Mouse (Mus musculus): ENCODE results near the gene Kif14. TPM values are rescaled to one million over a fixed set of nuclear protein-coding genes. Genes with fewer than 3 reads are reported as not detected.

Gene Kif14
- polyA plus RNA-seq, 1 experiment = 3.7 TPM

- no peak for TF ChIP-seq CTCF (IDR thresholded peaks at IDR 0.05; ENCODE audit: borderline replicate concordance, control insufficient read depth, extremely low read depth, insufficient read depth, low read length, poor library complexity)
- TF ChIP-seq POLR2A (IDR thresholded peaks at IDR 0.05; ENCODE audit: control insufficient read depth, extremely low read depth, insufficient read depth, low read length, poor library complexity) = no peak
- Histone ChIP-seq H3K27me3 (ENCODE audit: control insufficient read depth, insufficient read depth, low read length) (no peaks in the 10 kb centered on the region), H3K36me3 (ENCODE audit: control insufficient read depth, insufficient read depth, low read length) (no peaks in the 10 kb centered on the region), H3K4me1 (replicated peaks; ENCODE audit: control insufficient read depth, insufficient read depth, low read length) (no peaks in the 10 kb centered on the region), H3K27ac (ENCODE audit: control insufficient read depth, insufficient read depth, low read length) (no peak overlapping the region), H3K4me3 (ENCODE audit: control insufficient read depth, insufficient read depth, low read length) (no peak overlapping the region)
- WGBS = 93% methylated on average over 9 of the region's 9 CpGs
- DNase-seq = no peak
Measured at GRCm38 (mm10) chr1:136442809-136443208, 23.3 kb upstream of the Kif14 start.

- Histone ChIP-seq H3K4me1 (replicated peaks; ENCODE audit: control insufficient read depth, insufficient read depth, low read length) (no peaks in the 10 kb centered on the region), H3K27me3 (ENCODE audit: control insufficient read depth, insufficient read depth, low read length) (no peaks in the 10 kb centered on the region), H3K36me3 (ENCODE audit: control insufficient read depth, insufficient read depth, low read length) (no peaks in the 10 kb centered on the region), H3K27ac (ENCODE audit: control insufficient read depth, insufficient read depth, low read length) (no peak overlapping the region), H3K4me3 (ENCODE audit: control insufficient read depth, insufficient read depth, low read length) (no peak overlapping the region)
- TF ChIP-seq POLR2A (IDR thresholded peaks at IDR 0.05; ENCODE audit: control insufficient read depth, extremely low read depth, insufficient read depth, low read length, poor library complexity) (no peak), CTCF (IDR thresholded peaks at IDR 0.05; ENCODE audit: borderline replicate concordance, control insufficient read depth, extremely low read depth, insufficient read depth, low read length, poor library complexity) (no peak)
- 96% methylated on average over 12 of the region's 12 CpGs for WGBS
- no peak for DNase-seq
Measured at GRCm38 (mm10) chr1:136444555-136445255, 21.4 kb upstream of the Kif14 start.

GRCm38 (mm10) chr1:136446933-136447332, 19.2 kb upstream of the Kif14 start:
- Histone ChIP-seq H3K27ac (ENCODE audit: control insufficient read depth, insufficient read depth, low read length) (no peak overlapping the region), H3K4me3 (ENCODE audit: control insufficient read depth, insufficient read depth, low read length) (no peak overlapping the region), H3K36me3 (ENCODE audit: control insufficient read depth, insufficient read depth, low read length) (no peaks in the 10 kb centered on the region), H3K4me1 (replicated peaks; ENCODE audit: control insufficient read depth, insufficient read depth, low read length) (no peaks in the 10 kb centered on the region), H3K27me3 (ENCODE audit: control insufficient read depth, insufficient read depth, low read length) (no peaks in the 10 kb centered on the region)
- no peak for DNase-seq
- 91% methylated on average over 10 of the region's 10 CpGs for WGBS
- no peak for TF ChIP-seq CTCF (IDR thresholded peaks at IDR 0.05; ENCODE audit: borderline replicate concordance, control insufficient read depth, extremely low read depth, insufficient read depth, low read length, poor library complexity)
- no peak for TF ChIP-seq POLR2A (IDR thresholded peaks at IDR 0.05; ENCODE audit: control insufficient read depth, extremely low read depth, insufficient read depth, low read length, poor library complexity)

GRCm38 (mm10) chr1:136447338-136447737, 18.8 kb upstream of the Kif14 start:
- Histone ChIP-seq H3K36me3 (ENCODE audit: control insufficient read depth, insufficient read depth, low read length) (no peaks in the 10 kb centered on the region), H3K4me1 (replicated peaks; ENCODE audit: control insufficient read depth, insufficient read depth, low read length) (no peaks in the 10 kb centered on the region), H3K27ac (ENCODE audit: control insufficient read depth, insufficient read depth, low read length) (no peak overlapping the region), H3K27me3 (ENCODE audit: control insufficient read depth, insufficient read depth, low read length) (no peaks in the 10 kb centered on the region), H3K4me3 (ENCODE audit: control insufficient read depth, insufficient read depth, low read length) (no peak overlapping the region)
- WGBS = 70% methylated on average over 4 of the region's 4 CpGs
- TF ChIP-seq CTCF (IDR thresholded peaks at IDR 0.05; ENCODE audit: borderline replicate concordance, control insufficient read depth, extremely low read depth, insufficient read depth, low read length, poor library complexity) = no peak
- no peak for TF ChIP-seq POLR2A (IDR thresholded peaks at IDR 0.05; ENCODE audit: control insufficient read depth, extremely low read depth, insufficient read depth, low read length, poor library complexity)
- no peak for DNase-seq

GRCm38 (mm10) chr1:136449541-136449940, 16.6 kb upstream of the Kif14 start:
- 97% methylated on average over 6 of the region's 6 CpGs for WGBS
- Histone ChIP-seq H3K4me3 (ENCODE audit: control insufficient read depth, insufficient read depth, low read length) (no peak overlapping the region), H3K27ac (ENCODE audit: control insufficient read depth, insufficient read depth, low read length) (no peak overlapping the region), H3K4me1 (replicated peaks; ENCODE audit: control insufficient read depth, insufficient read depth, low read length) (no peaks in the 10 kb centered on the region), H3K27me3 (ENCODE audit: control insufficient read depth, insufficient read depth, low read length) (no peaks in the 10 kb centered on the region), H3K36me3 (ENCODE audit: control insufficient read depth, insufficient read depth, low read length) (no peaks in the 10 kb centered on the region)
- TF ChIP-seq CTCF (IDR thresholded peaks at IDR 0.05; ENCODE audit: borderline replicate concordance, control insufficient read depth, extremely low read depth, insufficient read depth, low read length, poor library complexity) (no peak), POLR2A (IDR thresholded peaks at IDR 0.05; ENCODE audit: control insufficient read depth, extremely low read depth, insufficient read depth, low read length, poor library complexity) (no peak)
- no peak for DNase-seq

GRCm38 (mm10) chr1:136450206-136450605, 15.9 kb upstream of the Kif14 start:
- DNase-seq = no peak
- WGBS = 95% methylated on average over 5 of the region's 5 CpGs
- Histone ChIP-seq H3K4me1 (replicated peaks; ENCODE audit: control insufficient read depth, insufficient read depth, low read length) (no peaks in the 10 kb centered on the region), H3K27ac (ENCODE audit: control insufficient read depth, insufficient read depth, low read length) (no peak overlapping the region), H3K27me3 (ENCODE audit: control insufficient read depth, insufficient read depth, low read length) (no peaks in the 10 kb centered on the region), H3K4me3 (ENCODE audit: control insufficient read depth, insufficient read depth, low read length) (no peak overlapping the region), H3K36me3 (ENCODE audit: control insufficient read depth, insufficient read depth, low read length) (no peaks in the 10 kb centered on the region)
- TF ChIP-seq POLR2A (IDR thresholded peaks at IDR 0.05; ENCODE audit: control insufficient read depth, extremely low read depth, insufficient read depth, low read length, poor library complexity) = no peak
- TF ChIP-seq CTCF (IDR thresholded peaks at IDR 0.05; ENCODE audit: borderline replicate concordance, control insufficient read depth, extremely low read depth, insufficient read depth, low read length, poor library complexity) = no peak

Data from thymus, adult 2 months (tissue).